9 mouse cellular contexts compared by ENCODE assay signal in genomic region chr13:46930659-46931046, GRCm38 (mm10). TPM values are rescaled to one million over a fixed set of nuclear protein-coding genes. Genes with fewer than 3 reads are reported as not detected.
A peak's percentile ranks its signal among the peaks of the same experiment; 100 is the strongest.
DNase-seq lines count a peak whose midpoint lies in the region; ATAC-seq and TF ChIP-seq lines count a peak whose summit lies in the region.
"Had no signal": no experiment of that assay in that cellular context is flagged by ENCODE, and none has a peak within 500 bp of the region (broad histone marks: within the 10 kb centered on the region; RNA-seq: fewer than 3 reads in every experiment).

No protein-coding gene starts in this region.

- peak; percentile 33 for ATAC-seq in hindbrain, embryonic 13.5 days (ENCODE audit: low FRiP score)
- ATAC-seq in liver, postnatal 0 days: peak; percentile 5

- under 1% methylated on average over 15 of the region's 15 CpGs for WGBS in hindbrain, embryonic 13.5 days
- WGBS in liver, postnatal 0 days (ENCODE audit: insufficient replicate concordance): 0% methylated on average over 15 of the region's 15 CpGs

- no peaks in the 10 kb centered on the region for H3K9me3 ChIP-seq in hindbrain, embryonic 13.5 days
- no peaks in the 10 kb centered on the region for H3K9me3 ChIP-seq in liver, postnatal 0 days (ENCODE audit: low read length)

- H3K4me1 ChIP-seq in hindbrain, embryonic 13.5 days (replicated peaks): peaks cover 29% of the 10 kb centered on the region
- H3K4me1 ChIP-seq in liver, postnatal 0 days (ENCODE audit: insufficient read depth): peaks cover 14% of the 10 kb centered on the region

- no peak for TF ChIP-seq CTCF in liver, postnatal 0 days (IDR thresholded peaks at IDR 0.05; ENCODE audit: low read depth)

- H3K27me3 ChIP-seq in hindbrain, embryonic 13.5 days: 0 out of 2 replicates have a peak, but pooled peaks cover 10% of the 10 kb centered on the region
- H3K27me3 ChIP-seq in liver, postnatal 0 days (ENCODE audit: insufficient read depth, low read length): no peaks in the 10 kb centered on the region
- H3K27me3 ChIP-seq: CH12.LX had no signal

- H3K36me3 ChIP-seq in hindbrain, embryonic 13.5 days: peaks cover 6% of the 10 kb centered on the region; the same call in 1 of the 2 replicates
- no peaks in the 10 kb centered on the region for H3K36me3 ChIP-seq in liver, postnatal 0 days (replicated peaks; ENCODE audit: insufficient read depth, low read length)

- peak overlapping the region; percentile 92 for H3K9ac ChIP-seq in hindbrain, embryonic 13.5 days
- H3K9ac ChIP-seq in liver, postnatal 0 days (replicated peaks): peak overlapping the region; percentile 43

- no peak for TF ChIP-seq EP300 in liver, postnatal 0 days (IDR thresholded peaks at IDR 0.05; ENCODE audit: low read depth)

- H3K4me3 ChIP-seq in hindbrain, embryonic 13.5 days: peak overlapping the region; percentile 81
- peak overlapping the region; percentile 72 for H3K4me3 ChIP-seq in liver, postnatal 0 days (ENCODE audit: low read depth, low read length)

- H3K4me2 ChIP-seq in hindbrain, embryonic 13.5 days: peak overlapping the region; percentile 81
- peak overlapping the region; percentile 85 for H3K4me2 ChIP-seq in liver, postnatal 0 days (ENCODE audit: low read depth, low read length)

- H3K27ac ChIP-seq in hindbrain, embryonic 13.5 days: peak overlapping the region; percentile 98
- H3K27ac ChIP-seq in liver, postnatal 0 days (ENCODE audit: low read depth): 0 out of 2 replicates have a peak overlapping the region, but pooled peaks have one; percentile 23

- peak; percentile 33 for DNase-seq in cerebellum, adult 11 months
- no peak for DNase-seq in cerebellum, adult 9-10 months
- peak; percentile 1 for DNase-seq in spleen, adult 12 weeks (ENCODE audit: low spot score)
- no peak for DNase-seq in spleen, postnatal 14 days (ENCODE audit: low spot score in 2 of 2)
- DNase-seq in liver, postnatal 0 days: peak; percentile 27
- DNase-seq in right cerebral cortex, postnatal 10 days (ENCODE audit: low spot score in 2 of 2): peak; percentile 43 to 70
- DNase-seq in retina, embryonic 14.5 days (ENCODE audit: low spot score): no peak

RNA-seq across cellular contexts. Expression of gene Kif13a, which starts 1.0 kb away (rescaled TPM):
- polyA plus RNA-seq in hindbrain, embryonic 13.5 days (2015; fragmentation: Nextera tagmentation; extraction: Ambion mirVana): 11.2 and 11.6 TPM in 2 replicates
- 4.9 and 5.4 TPM in 2 replicates for polyA plus RNA-seq in liver, postnatal 0 days (2015; fragmentation: Nextera tagmentation; extraction: Ambion mirVana)

Comparison
In these comparisons a context has a peak if more than half of its experiments do, and no peak if none do; other contexts are left out.
1. DNase-seq: peak in cerebellum, adult 11 months (single experiment), spleen, adult 12 weeks (single experiment), liver, postnatal 0 days (single experiment) and right cerebral cortex, postnatal 10 days (2 of 2); none in cerebellum, adult 9-10 months (single experiment), spleen, postnatal 14 days (0 of 2) and retina, embryonic 14.5 days (single experiment).